Mouse (Mus musculus) right cerebral cortex, postnatal 14 days (tissue): ENCODE data around the gene Gm13289.
A peak's percentile ranks its signal among the peaks of the same experiment; 100 is the strongest.
"Not testable (repeated sequence)": the region's sequence is repeated elsewhere in the genome, so short reads cannot be mapped to it uniquely, and the experiment has no call there.

ENCODE experiments used
- DNase-seq: peaks from one replicate; pipeline ENCODE4 v3.0.0; 2022

Gm13289 gene

GRCm38 (mm10) chr4:88785409-88785808 is 8.7 kb downstream of the Gm13289 start, which contains the start of gene Gm13276:
TSS of gene Gm13276 (plus strand) at chr4:88785709.
- DNase-seq, result not testable (repeated sequence)

GRCm38 (mm10) chr4:88788402-88788801 is 11.7 kb downstream of the Gm13289 start, which contains the start of gene Gm13277:
TSS of gene Gm13277 (plus strand) at chr4:88788632.
- peak; percentile 48 for DNase-seq

GRCm38 (mm10) chr4:88791250-88791649 is 14.5 kb downstream of the Gm13289 start, which contains the start of gene Gm13278:
TSS of gene Gm13278 (plus strand) at chr4:88791550.
- not testable (repeated sequence) for DNase-seq

GRCm38 (mm10) chr4:88793936-88794675 is 17.4 kb downstream of the Gm13289 start, which contains the start of gene Gm13275:
TSS of gene Gm13275 (plus strand) at chr4:88794487.
- peak; percentile 6 for DNase-seq

GRCm38 (mm10) chr4:88797097-88797496 is 20.4 kb downstream of the Gm13289 start, which contains the start of gene Gm13279:
TSS of gene Gm13279 (plus strand) at chr4:88797397.
- not testable (repeated sequence) for DNase-seq

- not testable (repeated sequence) for DNase-seq
These were observed 22.6 kb downstream of the Gm13289 start, which contains the start of gene Gm13285 for GRCm38 (mm10) chr4:88799365-88799764. TSS of gene Gm13285 (plus strand) at chr4:88799665.

GRCm38 (mm10) chr4:88802954-88803353 is 26.2 kb downstream of the Gm13289 start, which contains the start of gene Gm13287:
TSS of gene Gm13287 (plus strand) at chr4:88803254.
- not testable (repeated sequence) for DNase-seq

GRCm38 (mm10) chr4:88805231-88805630 is 28.5 kb downstream of the Gm13289 start, which contains the start of gene Gm13288:
TSS of gene Gm13288 (plus strand) at chr4:88805531.
- DNase-seq, result not testable (repeated sequence)

GRCm38 (mm10) chr4:88805761-88806160 is 29.0 kb downstream of the Gm13289 start:
- DNase-seq, result not testable (repeated sequence)

GRCm38 (mm10) chr4:88815928-88816327 is 39.2 kb downstream of the Gm13289 start, which contains the start of gene Ifna7:
TSS of gene Ifna7 (plus strand) at chr4:88816228.
- no peak for DNase-seq

- no peak for DNase-seq
These were observed 42.9 kb downstream of the Gm13289 start, which contains the start of gene Ifna11 for GRCm38 (mm10) chr4:88819659-88820058. TSS of gene Ifna11 (plus strand) at chr4:88819959.

GRCm38 (mm10) chr4:88822995-88823394 is 46.3 kb downstream of the Gm13289 start:
- DNase-seq, result no peak
